Mouse (Mus musculus): Measurements from ENCODE around the gene Mboat1.
A peak's percentile ranks its signal among the peaks of the same experiment; 100 is the strongest.

Gene Mboat1

GRCm38 (mm10) chr13:30250341-30250905 is 114.1 kb downstream of the Mboat1 start:
- DNase-seq (ENCODE audit: low read depth, low spot score) = no peak

GRCm38 (mm10) chr13:30251431-30251830 is 115.1 kb downstream of the Mboat1 start:
- DNase-seq (ENCODE audit: low read depth, low spot score) = no peak

GRCm38 (mm10) chr13:30252692-30253091 is 116.4 kb downstream of the Mboat1 start:
- no peak for DNase-seq (ENCODE audit: low read depth, low spot score)

GRCm38 (mm10) chr13:30253636-30254264 is 117.5 kb downstream of the Mboat1 start:
- no peak for DNase-seq (ENCODE audit: low read depth, low spot score)

GRCm38 (mm10) chr13:30254421-30254820 is 118.1 kb downstream of the Mboat1 start:
- no peak for DNase-seq (ENCODE audit: low read depth, low spot score)

- no peak for DNase-seq (ENCODE audit: low read depth, low spot score)
Observed at GRCm38 (mm10) chr13:30258802-30259201, 122.5 kb downstream of the Mboat1 start.

- DNase-seq (ENCODE audit: low read depth, low spot score) = no peak
Observed at GRCm38 (mm10) chr13:30259326-30259725, 123.0 kb downstream of the Mboat1 start.

GRCm38 (mm10) chr13:30259912-30260560 is 123.7 kb downstream of the Mboat1 start:
- DNase-seq (ENCODE audit: low read depth, low spot score) = peak; percentile 60

GRCm38 (mm10) chr13:30263681-30264080 is 127.4 kb downstream of the Mboat1 start:
- no peak for DNase-seq (ENCODE audit: low read depth, low spot score)

- DNase-seq (ENCODE audit: low read depth, low spot score) = no peak
Observed at GRCm38 (mm10) chr13:30264303-30264702, 128.0 kb downstream of the Mboat1 start.

GRCm38 (mm10) chr13:30264765-30265164 is 128.5 kb downstream of the Mboat1 start:
- peak; percentile 58 for DNase-seq (ENCODE audit: low read depth, low spot score)

- DNase-seq (ENCODE audit: low read depth, low spot score) = no peak
Observed at GRCm38 (mm10) chr13:30266036-30266435, 129.7 kb downstream of the Mboat1 start.

- no peak for DNase-seq (ENCODE audit: low read depth, low spot score)
Observed at GRCm38 (mm10) chr13:30272040-30272686, 135.9 kb downstream of the Mboat1 start.
